Mouse (Mus musculus): ENCODE measurements around the gene Ovol2. TPM values are rescaled to one million over a fixed set of nuclear protein-coding genes. Genes with fewer than 3 reads are reported as not detected.
"Not testable (repeated sequence)": the region's sequence is repeated elsewhere in the genome, so short reads cannot be mapped to it uniquely, and the experiment has no call there.

The Ovol2 gene
- polyA plus RNA-seq, 1 experiment from 2014 or later, result 0.14 TPM

- Histone ChIP-seq H3K4me1 (ENCODE audit: control insufficient read depth, insufficient read depth, low read length) (peaks cover 13% of the 10 kb centered on the region), H3K4me2 (ENCODE audit: low read depth, low read length) (peak within 1 kb of the TSS; percentile 86), H3K4me3 (ENCODE audit: low read length) (peak within 1 kb of the TSS; percentile 88), H3K36me3 (ENCODE audit: control insufficient read depth, insufficient read depth) (peaks cover 6% of the 10 kb centered on the region), H3K27ac (ENCODE audit: low read length) (peak within 1 kb of the TSS; percentile 97), H3K27me3 (ENCODE audit: control insufficient read depth, insufficient read depth, low read length) (no peaks in the 10 kb centered on the region), H3K9me3 (replicated peaks; ENCODE audit: control insufficient read depth, low read length) (no peaks in the 10 kb centered on the region), H3K9ac (ENCODE audit: low read length) (peak within 1 kb of the TSS; percentile 94)
- peak; percentile 89 for ATAC-seq (replicated peaks; ENCODE audit: extremely low read depth, insufficient read depth, low FRiP score)
- WGBS, result 4% methylated on average over 38 of the region's 38 CpGs
These were observed 36.6 kb upstream of the Ovol2 start, which contains the start of the genes Kat14 and Pet117 for GRCm38 (mm10) chr2:144368400-144369019. Gene Kat14 (plus strand): TSS chr2:144368983. Gene Pet117 (plus strand): TSS chr2:144368996.

GRCm38 (mm10) chr2:144352843-144353242, 20.9 kb upstream of the Ovol2 start:
- no peak overlapping the region for H3K4me3 ChIP-seq (ENCODE audit: low read length)
- H3K4me1 ChIP-seq (ENCODE audit: control insufficient read depth, insufficient read depth, low read length), result no peaks in the 10 kb centered on the region
- no peaks in the 10 kb centered on the region for H3K36me3 ChIP-seq (ENCODE audit: control insufficient read depth, insufficient read depth)
- H3K9me3 ChIP-seq (replicated peaks; ENCODE audit: control insufficient read depth, low read length), result no peaks in the 10 kb centered on the region
- WGBS, result 79% methylated on average over 11 of the region's 11 CpGs
- no peak overlapping the region for H3K4me2 ChIP-seq (ENCODE audit: low read depth, low read length)
- no peak overlapping the region for H3K27ac ChIP-seq (ENCODE audit: low read length)
- ATAC-seq (replicated peaks; ENCODE audit: extremely low read depth, insufficient read depth, low FRiP score), result no peak
- 0 out of 2 replicates have a peak, but pooled peaks cover 2% of the 10 kb centered on the region for H3K27me3 ChIP-seq (ENCODE audit: control insufficient read depth, insufficient read depth, low read length)
- H3K9ac ChIP-seq (ENCODE audit: low read length), result no peak overlapping the region

- Histone ChIP-seq H3K4me3 (ENCODE audit: low read length) (no peak overlapping the region), H3K9me3 (replicated peaks; ENCODE audit: control insufficient read depth, low read length) (no peaks in the 10 kb centered on the region), H3K27ac (ENCODE audit: low read length) (no peak overlapping the region), H3K9ac (ENCODE audit: low read length) (no peak overlapping the region), H3K36me3 (ENCODE audit: control insufficient read depth, insufficient read depth) (no peaks in the 10 kb centered on the region), H3K4me2 (ENCODE audit: low read depth, low read length) (no peak overlapping the region), H3K27me3 (ENCODE audit: control insufficient read depth, insufficient read depth, low read length) (0 out of 2 replicates have a peak, but pooled peaks cover 2% of the 10 kb centered on the region), H3K4me1 (ENCODE audit: control insufficient read depth, insufficient read depth, low read length) (no peaks in the 10 kb centered on the region)
- no peak for ATAC-seq (replicated peaks; ENCODE audit: extremely low read depth, insufficient read depth, low FRiP score)
- WGBS, result 74% methylated on average over 3 of the region's 3 CpGs
These were observed 16.6 kb upstream of the Ovol2 start for GRCm38 (mm10) chr2:144348525-144348924.

- WGBS, result 53% methylated on average over 4 of the region's 4 CpGs
- Histone ChIP-seq H3K27me3 (ENCODE audit: control insufficient read depth, insufficient read depth, low read length) (no peaks in the 10 kb centered on the region), H3K4me1 (ENCODE audit: control insufficient read depth, insufficient read depth, low read length) (no peaks in the 10 kb centered on the region), H3K9ac (ENCODE audit: low read length) (no peak overlapping the region), H3K4me3 (ENCODE audit: low read length) (no peak overlapping the region), H3K36me3 (ENCODE audit: control insufficient read depth, insufficient read depth) (no peaks in the 10 kb centered on the region), H3K27ac (ENCODE audit: low read length) (no peak overlapping the region), H3K9me3 (replicated peaks; ENCODE audit: control insufficient read depth, low read length) (no peaks in the 10 kb centered on the region), H3K4me2 (ENCODE audit: low read depth, low read length) (no peak overlapping the region)
- ATAC-seq (replicated peaks; ENCODE audit: extremely low read depth, insufficient read depth, low FRiP score), result no peak
These were observed 11.2 kb upstream of the Ovol2 start for GRCm38 (mm10) chr2:144343158-144343557.

- not testable (repeated sequence) for H3K4me2 ChIP-seq (ENCODE audit: low read depth, low read length); H3K36me3 ChIP-seq (ENCODE audit: control insufficient read depth, insufficient read depth); H3K27me3 ChIP-seq (ENCODE audit: control insufficient read depth, insufficient read depth, low read length); ATAC-seq (replicated peaks; ENCODE audit: extremely low read depth, insufficient read depth, low FRiP score); H3K9me3 ChIP-seq (replicated peaks; ENCODE audit: control insufficient read depth, low read length); H3K27ac ChIP-seq (ENCODE audit: low read length); H3K4me3 ChIP-seq (ENCODE audit: low read length); H3K9ac ChIP-seq (ENCODE audit: low read length); H3K4me1 ChIP-seq (ENCODE audit: control insufficient read depth, insufficient read depth, low read length)
- WGBS, result 75% methylated on average over 6 of the region's 6 CpGs
These were observed 6.2 kb upstream of the Ovol2 start for GRCm38 (mm10) chr2:144338149-144338548.

GRCm38 (mm10) chr2:144337701-144338100, 5.8 kb upstream of the Ovol2 start:
- H3K27me3 ChIP-seq (ENCODE audit: control insufficient read depth, insufficient read depth, low read length), result peaks cover 12% of the 10 kb centered on the region
- 56% methylated on average over 7 of the region's 8 CpGs for WGBS
- H3K9ac ChIP-seq (ENCODE audit: low read length), result no peak overlapping the region
- H3K4me2 ChIP-seq (ENCODE audit: low read depth, low read length), result no peak overlapping the region
- ATAC-seq (replicated peaks; ENCODE audit: extremely low read depth, insufficient read depth, low FRiP score), result no peak
- no peaks in the 10 kb centered on the region for H3K9me3 ChIP-seq (replicated peaks; ENCODE audit: control insufficient read depth, low read length)
- H3K4me1 ChIP-seq (ENCODE audit: control insufficient read depth, insufficient read depth, low read length), result peaks cover 6% of the 10 kb centered on the region
- H3K36me3 ChIP-seq (ENCODE audit: control insufficient read depth, insufficient read depth), result no peaks in the 10 kb centered on the region
- no peak overlapping the region for H3K27ac ChIP-seq (ENCODE audit: low read length)
- no peak overlapping the region for H3K4me3 ChIP-seq (ENCODE audit: low read length)

- WGBS, result 43% methylated on average over 3 of the region's 3 CpGs
- Histone ChIP-seq H3K4me3 (ENCODE audit: low read length) (no peak overlapping the region), H3K27ac (ENCODE audit: low read length) (no peak overlapping the region), H3K9me3 (replicated peaks; ENCODE audit: control insufficient read depth, low read length) (no peaks in the 10 kb centered on the region), H3K36me3 (ENCODE audit: control insufficient read depth, insufficient read depth) (no peaks in the 10 kb centered on the region), H3K4me1 (ENCODE audit: control insufficient read depth, insufficient read depth, low read length) (peaks cover 6% of the 10 kb centered on the region), H3K9ac (ENCODE audit: low read length) (no peak overlapping the region), H3K4me2 (ENCODE audit: low read depth, low read length) (no peak overlapping the region), H3K27me3 (ENCODE audit: control insufficient read depth, insufficient read depth, low read length) (peaks cover 15% of the 10 kb centered on the region)
- no peak for ATAC-seq (replicated peaks; ENCODE audit: extremely low read depth, insufficient read depth, low FRiP score)
These were observed 5.3 kb upstream of the Ovol2 start for GRCm38 (mm10) chr2:144337230-144337629.

GRCm38 (mm10) chr2:144333138-144333842, 1.3 kb upstream of the Ovol2 start:
- ATAC-seq (replicated peaks; ENCODE audit: extremely low read depth, insufficient read depth, low FRiP score), result no peak
- H3K27me3 ChIP-seq (ENCODE audit: control insufficient read depth, insufficient read depth, low read length), result peaks cover 48% of the 10 kb centered on the region
- H3K27ac ChIP-seq (ENCODE audit: low read length), result no peak overlapping the region
- H3K9ac ChIP-seq (ENCODE audit: low read length), result 0 out of 2 replicates have a peak overlapping the region, but pooled peaks have one; percentile 33
- peak overlapping the region; percentile 80 for H3K4me2 ChIP-seq (ENCODE audit: low read depth, low read length)
- WGBS, result 9% methylated on average over 28 of the region's 28 CpGs
- no peaks in the 10 kb centered on the region for H3K36me3 ChIP-seq (ENCODE audit: control insufficient read depth, insufficient read depth)
- peak overlapping the region; percentile 51 for H3K4me3 ChIP-seq (ENCODE audit: low read length)
- no peaks in the 10 kb centered on the region for H3K9me3 ChIP-seq (replicated peaks; ENCODE audit: control insufficient read depth, low read length)
- H3K4me1 ChIP-seq (ENCODE audit: control insufficient read depth, insufficient read depth, low read length), result peaks cover 26% of the 10 kb centered on the region

GRCm38 (mm10) chr2:144332486-144332885, 540 bp upstream of the Ovol2 start:
- H3K4me2 ChIP-seq (ENCODE audit: low read depth, low read length), result peak overlapping the region; percentile 80
- H3K36me3 ChIP-seq (ENCODE audit: control insufficient read depth, insufficient read depth), result no peaks in the 10 kb centered on the region
- no peak overlapping the region for H3K9ac ChIP-seq (ENCODE audit: low read length)
- H3K4me1 ChIP-seq (ENCODE audit: control insufficient read depth, insufficient read depth, low read length), result peaks cover 26% of the 10 kb centered on the region
- no peak for ATAC-seq (replicated peaks; ENCODE audit: extremely low read depth, insufficient read depth, low FRiP score)
- H3K9me3 ChIP-seq (replicated peaks; ENCODE audit: control insufficient read depth, low read length), result no peaks in the 10 kb centered on the region
- H3K4me3 ChIP-seq (ENCODE audit: low read length), result peak overlapping the region; percentile 51
- H3K27me3 ChIP-seq (ENCODE audit: control insufficient read depth, insufficient read depth, low read length), result peaks cover 53% of the 10 kb centered on the region
- H3K27ac ChIP-seq (ENCODE audit: low read length), result no peak overlapping the region
- WGBS, result 7% methylated on average over 9 of the region's 9 CpGs
